23 mouse cellular contexts compared by ENCODE assay signal in the genomic region with DNA sequence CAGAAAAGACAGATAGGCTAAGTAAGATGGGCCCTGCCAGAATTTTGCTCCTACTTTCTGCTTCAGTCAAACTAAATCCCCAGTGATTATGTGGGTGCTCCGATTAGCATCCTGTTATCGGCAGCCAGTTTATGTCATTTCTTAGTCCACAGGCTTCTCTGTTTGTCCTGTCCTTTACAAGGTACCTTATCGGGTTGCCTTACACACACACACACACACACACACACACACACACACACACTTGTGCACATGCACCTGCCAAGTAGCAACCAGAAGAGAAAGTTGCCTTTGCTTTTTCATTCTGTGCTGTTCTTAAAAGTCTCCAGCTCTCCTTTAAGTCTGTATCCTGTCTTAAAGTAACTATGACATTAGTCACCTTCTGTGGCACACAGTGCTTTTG.
"Had no signal": no experiment of that assay in that cellular context is flagged by ENCODE, and none has a peak within 500 bp of the region (broad histone marks: within the 10 kb centered on the region; RNA-seq: fewer than 3 reads in every experiment).

No protein-coding gene starts in this region.

- H3K4me1 ChIP-seq: hindbrain, embryonic 13.5 days; hindbrain, embryonic 15.5 days; limb, embryonic 13.5 days had no signal

- H3K9ac ChIP-seq: forebrain, postnatal 0 days; heart, embryonic 15.5 days; hindbrain, embryonic 13.5 days; hindbrain, embryonic 15.5 days; kidney, embryonic 15.5 days; limb, embryonic 13.5 days; limb, embryonic 15.5 days; liver, embryonic 12.5 days; liver, embryonic 14.5 days had no signal

- DNase-seq: forebrain, postnatal 0 days; gastrocnemius, postnatal 14 days; gastrocnemius, postnatal 36 days; kidney, adult 11 months; kidney, adult 2 months; kidney, adult 9 months; kidney, postnatal 14 days; kidney, postnatal 36 days; layer of hippocampus, adult 9-11 months; layer of hippocampus, postnatal 36 days; left cerebral cortex, postnatal 4 days had no signal

- H3K36me3 ChIP-seq: heart, embryonic 15.5 days; hindbrain, embryonic 13.5 days; hindbrain, embryonic 15.5 days; kidney, embryonic 15.5 days; limb, embryonic 13.5 days; limb, embryonic 15.5 days; liver, embryonic 12.5 days had no signal

- ATAC-seq: forebrain, postnatal 0 days; hindbrain, postnatal 0 days; intestine, embryonic 16.5 days; liver, embryonic 12.5 days had no signal

- H3K4me3 ChIP-seq: heart, embryonic 15.5 days; hindbrain, embryonic 13.5 days; hindbrain, embryonic 15.5 days; kidney, embryonic 15.5 days; limb, embryonic 13.5 days; limb, embryonic 15.5 days; liver, embryonic 12.5 days had no signal

- H3K27ac ChIP-seq: heart, embryonic 15.5 days; hindbrain, embryonic 13.5 days; hindbrain, embryonic 15.5 days; hindbrain, postnatal 0 days; kidney, embryonic 15.5 days; kidney, postnatal 0 days; limb, embryonic 13.5 days; limb, embryonic 15.5 days; liver, embryonic 12.5 days; liver, embryonic 14.5 days had no signal

- H3K9me3 ChIP-seq: heart, embryonic 15.5 days; hindbrain, embryonic 13.5 days; hindbrain, embryonic 15.5 days; kidney, embryonic 15.5 days; limb, embryonic 13.5 days; limb, embryonic 15.5 days; liver, embryonic 12.5 days had no signal

- H3K27me3 ChIP-seq: heart, embryonic 15.5 days; hindbrain, embryonic 13.5 days; hindbrain, embryonic 15.5 days; kidney, embryonic 15.5 days; limb, embryonic 13.5 days; limb, embryonic 15.5 days had no signal

- H3K4me2 ChIP-seq: heart, embryonic 11.5 days; heart, embryonic 15.5 days; hindbrain, embryonic 13.5 days; hindbrain, embryonic 15.5 days; kidney, embryonic 15.5 days; limb, embryonic 13.5 days; limb, embryonic 15.5 days; liver, embryonic 12.5 days had no signal
